Mouse (Mus musculus) heart, adult 2 months (tissue): ENCODE data around the gene Sytl5. TPM values are rescaled to one million over a fixed set of nuclear protein-coding genes. Genes with fewer than 3 reads are reported as not detected.

ENCODE experiments used
- DNase-seq, 2 experiments: peaks; one replicate each; pipeline ENCODE4 v3.0.0; 2021
- H3K27ac ChIP-seq: fragments of 200-600 bp; 2 replicates; pipeline ENCODE4 v1.8.1; 2022
- H3K27me3 ChIP-seq: fragments of 200-500 bp; 2 replicates; pipeline ENCODE4 v1.6.1; 2012; ENCODE audit warnings: mild to moderate bottlenecking, low read length, inconsistent platforms, mixed read lengths; ENCODE audit not compliant: control insufficient read depth, insufficient read depth
- H3K36me3 ChIP-seq: fragments of 200-500 bp; 2 replicates; pipeline ENCODE4 v1.6.1; 2012; ENCODE audit warnings: low read length, inconsistent platforms; ENCODE audit not compliant: control insufficient read depth, insufficient read depth
- H3K4me1 ChIP-seq: fragments of 200-500 bp; 2 replicates; pipeline ENCODE4 v1.6.1; 2011; ENCODE audit warnings: low read length; ENCODE audit not compliant: control insufficient read depth, insufficient read depth
- H3K4me3 ChIP-seq: fragments of 200-600 bp; 2 replicates; pipeline ENCODE4 v1.8.1; 2022
- H3K79me2 ChIP-seq: fragments of 200-500 bp; replicated peaks from 2 replicates; pipeline ENCODE4 v1.6.1; 2012; ENCODE audit warnings: mild to moderate bottlenecking, inconsistent platforms, low read length, moderate library complexity, mixed read lengths; ENCODE audit not compliant: control insufficient read depth, insufficient read depth
- H3K9ac ChIP-seq: fragments of 200-500 bp; 2 replicates; pipeline ENCODE4 v1.6.1; 2012; ENCODE audit warnings: low read depth, mild to moderate bottlenecking, control low read depth, inconsistent platforms, low read length, mixed read lengths
- CTCF ChIP-seq: fragments of 200-600 bp; IDR thresholded peaks from 2 replicates; pipeline ENCODE4 v1.8.1; 2022; ENCODE audit warnings: antibody characterized with exemption, mild to moderate bottlenecking, moderate library complexity
- EP300 ChIP-seq: fragments of 200-500 bp; IDR thresholded peaks from 2 replicates; pipeline ENCODE4 v1.6.1; 2011; ENCODE audit warnings: low read depth, low read length, control low read depth; ENCODE audit not compliant: insufficient read depth
- POLR2A ChIP-seq: fragments of 200-500 bp; IDR thresholded peaks from 2 replicates; pipeline ENCODE4 v1.6.1; 2011; ENCODE audit warnings: mild to moderate bottlenecking, low read depth, low read length, control low read depth; ENCODE audit not compliant: insufficient read depth
- WGBS: fragments of 180-500 bp; shearing (Covaris S2); methylation state at CpG from one replicate; pipeline ENCODE4 v1.1.7; 2018; 5-methylcytosine and 5-hydroxymethylcytosine counted together
- intact Hi-C: fragments of 180-260 bp; cut with DNase I; formaldehyde crosslinking; loops from one replicate; pipeline ENCODE4 v1.15.1; 2025
- polyA plus RNA-seq: library from polyadenylated mRNA; depleted of rRNA; stranded (reverse); fragments of >200 nt; gene quantifications from 2 replicates; pipeline ENCODE4 v1.2.3, GENCODE M21; 2012
- total RNA-seq, 2 experiments: library from RNA; stranded (reverse); gene quantifications; 2 replicates each; pipeline ENCODE4 v1.2.3; 2021

Gene Sytl5
- total and polyA plus RNA-seq, 3 experiments: 0.14 to 0.42 TPM; not detected in 1

- Histone ChIP-seq H3K27ac (no peak overlapping the region), H3K4me3 (no peak overlapping the region), H3K4me1 (no peaks in the 10 kb centered on the region), H3K36me3 (no peaks in the 10 kb centered on the region), H3K9ac (no peak overlapping the region), H3K79me2 (no peaks in the 10 kb centered on the region), H3K27me3 (no peaks in the 10 kb centered on the region)
- intact Hi-C loops: no loop called here
- TF ChIP-seq EP300 (no peak), CTCF (no peak), POLR2A (no peak)
- DNase-seq: no peak
Measured at GRCm38 (mm10) chrX:9933839-9934238, 48.4 kb downstream of the Sytl5 start.

GRCm38 (mm10) chrX:9984094-9984669 lies 98.8 kb downstream of the Sytl5 start:
- Histone ChIP-seq H3K27ac (no peak overlapping the region), H3K27me3 (no peaks in the 10 kb centered on the region), H3K79me2 (no peaks in the 10 kb centered on the region), H3K4me1 (no peaks in the 10 kb centered on the region), H3K9ac (no peak overlapping the region), H3K4me3 (no peak overlapping the region), H3K36me3 (no peaks in the 10 kb centered on the region)
- TF ChIP-seq POLR2A (no peak), EP300 (no peak), CTCF (no peak)
- DNase-seq: no peak
- intact Hi-C loops: no loop called here

GRCm38 (mm10) chrX:10000718-10001117 lies 115.3 kb downstream of the Sytl5 start:
- no peak overlapping the region for H3K9ac ChIP-seq

GRCm38 (mm10) chrX:10005946-10006345 lies 120.5 kb downstream of the Sytl5 start:
- no peak for TF ChIP-seq EP300
- no peak for TF ChIP-seq POLR2A
- no peak for TF ChIP-seq CTCF
- no peaks in the 10 kb centered on the region for H3K79me2 ChIP-seq
- no peak overlapping the region for H3K27ac ChIP-seq
- no peak for DNase-seq
- no peak overlapping the region for H3K4me3 ChIP-seq
- H3K27me3 ChIP-seq: no peaks in the 10 kb centered on the region
- no peak overlapping the region for H3K9ac ChIP-seq
- H3K4me1 ChIP-seq: no peaks in the 10 kb centered on the region
- 38% methylated on average over 1 of the region's 1 CpGs for WGBS
- intact Hi-C loops: no loop called here
- H3K36me3 ChIP-seq: no peaks in the 10 kb centered on the region

More at GRCm38 (mm10) chrX:10000718-10001117, 115.3 kb downstream of the Sytl5 start:
- intact Hi-C loops: no loop called here
- 33% methylated on average over 1 of the region's 1 CpGs for WGBS
- DNase-seq: no peak
- Histone ChIP-seq H3K27me3 (no peaks in the 10 kb centered on the region), H3K4me3 (no peak overlapping the region), H3K36me3 (no peaks in the 10 kb centered on the region), H3K27ac (no peak overlapping the region), H3K4me1 (no peaks in the 10 kb centered on the region), H3K79me2 (no peaks in the 10 kb centered on the region)
- TF ChIP-seq EP300 (no peak), POLR2A (no peak), CTCF (no peak)

- Histone ChIP-seq H3K27me3 (no peaks in the 10 kb centered on the region), H3K4me1 (no peaks in the 10 kb centered on the region), H3K27ac (no peak overlapping the region), H3K4me3 (no peak overlapping the region), H3K36me3 (no peaks in the 10 kb centered on the region), H3K9ac (no peak overlapping the region), H3K79me2 (no peaks in the 10 kb centered on the region)
- TF ChIP-seq POLR2A (no peak), EP300 (no peak), CTCF (no peak)
- intact Hi-C loops: no loop called here
- 86% methylated on average over 1 of the region's 1 CpGs for WGBS
- no peak for DNase-seq
Measured at GRCm38 (mm10) chrX:10007675-10008270, 122.4 kb downstream of the Sytl5 start.

- no peak for DNase-seq
- Histone ChIP-seq H3K4me3 (no peak overlapping the region), H3K79me2 (no peaks in the 10 kb centered on the region), H3K27me3 (no peaks in the 10 kb centered on the region), H3K27ac (no peak overlapping the region), H3K36me3 (no peaks in the 10 kb centered on the region), H3K9ac (no peak overlapping the region), H3K4me1 (no peaks in the 10 kb centered on the region)
- intact Hi-C loops: no loop called here
- TF ChIP-seq EP300 (no peak), POLR2A (no peak), CTCF (no peak)
Measured at GRCm38 (mm10) chrX:10010202-10010601, 124.8 kb downstream of the Sytl5 start.
